Mouse (Mus musculus): ENCODE data around the gene Irf5. TPM values are rescaled to one million over a fixed set of nuclear protein-coding genes. Genes with fewer than 3 reads are reported as not detected.

Irf5 gene
- polyA plus RNA-seq, 1 experiment from 2014 or later, result 5.0 TPM

DNA sequence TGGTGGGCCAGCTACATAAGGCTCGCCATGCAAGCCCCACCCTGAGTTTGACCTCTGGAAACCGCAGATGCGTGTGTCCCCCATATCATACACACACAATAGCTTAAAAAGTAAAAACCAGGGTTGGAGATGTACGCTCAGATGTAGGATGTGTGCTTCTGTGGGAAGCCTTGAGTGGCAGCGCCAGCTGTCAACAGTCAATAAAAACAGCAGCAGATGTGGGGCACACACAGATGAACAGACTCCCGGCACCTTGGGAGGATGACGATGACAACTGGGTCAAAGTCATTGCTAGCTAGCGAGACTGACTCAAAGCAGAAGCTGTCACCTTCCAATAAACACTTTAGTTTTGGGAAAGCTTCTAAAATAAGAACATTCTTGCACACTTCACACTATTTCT, 13.1 kb downstream of the Irf5 start:
- peaks cover 8 to 9% of the 10 kb centered on the region in 2 experiments; a peak in 3 of 4 replicates for H3K4me1 ChIP-seq (ENCODE audit: control insufficient read depth in 2 of 2, insufficient read depth in 2 of 2, low read length in 2 of 2)
- H3K9me3 ChIP-seq (ENCODE audit: control insufficient read depth, low read length), result no peaks in the 10 kb centered on the region
- no peak overlapping the region for H3K27ac ChIP-seq (replicated peaks in 1 of 2; ENCODE audit: control insufficient read depth in 1 of 2, insufficient read depth in 1 of 2, low read depth in 2 of 2, low read length in 2 of 2)
- 74% methylated on average over 8 of the region's 8 CpGs for WGBS
- no peak overlapping the region for H3K4me3 ChIP-seq (ENCODE audit: control insufficient read depth in 1 of 2, insufficient read depth in 1 of 2, low read depth in 1 of 2, low read length in 2 of 2)
- H3K9ac ChIP-seq (ENCODE audit: low read length), result no peak overlapping the region
- no peaks in the 10 kb centered on the region for H3K27me3 ChIP-seq (ENCODE audit: control insufficient read depth, insufficient read depth, low read length)
- H3K4me2 ChIP-seq (ENCODE audit: low read length), result no peak overlapping the region
- no peak for ATAC-seq (ENCODE audit: insufficient number of reproducible peaks, insufficient read depth, low FRiP score, low read depth)
- peaks cover 54% of the 10 kb centered on the region for H3K36me3 ChIP-seq (ENCODE audit: control insufficient read depth, insufficient read depth, low read length)

GRCm38 (mm10) chr6:29540223-29540622, 13.8 kb downstream of the Irf5 start:
- Histone ChIP-seq H3K36me3 (ENCODE audit: control insufficient read depth, insufficient read depth, low read length) (peaks cover 61% of the 10 kb centered on the region), H3K27me3 (ENCODE audit: control insufficient read depth, insufficient read depth, low read length) (no peaks in the 10 kb centered on the region), H3K4me1 (ENCODE audit: control insufficient read depth in 2 of 2, insufficient read depth in 2 of 2, low read length in 2 of 2) (peaks cover 6 to 7% of the 10 kb centered on the region in 2 experiments; a peak in 3 of 4 replicates), H3K27ac (replicated peaks in 1 of 2; ENCODE audit: control insufficient read depth in 1 of 2, insufficient read depth in 1 of 2, low read depth in 2 of 2, low read length in 2 of 2) (no peak overlapping the region), H3K4me2 (ENCODE audit: low read length) (no peak overlapping the region), H3K4me3 (ENCODE audit: control insufficient read depth in 1 of 2, insufficient read depth in 1 of 2, low read depth in 1 of 2, low read length in 2 of 2) (no peak overlapping the region), H3K9me3 (ENCODE audit: control insufficient read depth, low read length) (peaks cover 3% of the 10 kb centered on the region; the same call in 1 of the 2 replicates), H3K9ac (ENCODE audit: low read length) (no peak overlapping the region)
- no peak for ATAC-seq (ENCODE audit: insufficient number of reproducible peaks, insufficient read depth, low FRiP score, low read depth)
- WGBS, result 84% methylated on average over 6 of the region's 6 CpGs

DNA sequence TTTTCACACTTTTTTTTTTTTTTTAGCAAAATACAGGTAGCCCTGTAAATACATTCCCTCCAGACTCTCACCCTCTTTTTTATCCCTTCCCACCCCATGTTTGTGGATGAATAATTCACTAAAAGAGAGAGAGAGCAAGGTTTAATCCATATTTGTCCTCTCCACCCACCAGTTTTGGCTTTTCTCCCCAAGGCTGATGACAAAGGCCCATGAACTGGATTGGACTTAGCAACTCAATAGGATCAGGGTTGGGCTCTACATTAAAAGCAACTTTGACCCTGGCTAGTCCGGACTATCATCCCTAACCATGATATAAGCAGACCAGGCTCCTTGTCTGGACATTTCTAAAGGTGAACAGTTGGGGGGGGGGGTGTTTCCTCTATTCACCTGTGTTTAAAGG, 14.5 kb downstream of the Irf5 start:
- Histone ChIP-seq H3K4me2 (ENCODE audit: low read length) (no peak overlapping the region), H3K9ac (ENCODE audit: low read length) (no peak overlapping the region), H3K9me3 (ENCODE audit: control insufficient read depth, low read length) (peaks cover 8% of the 10 kb centered on the region), H3K4me3 (ENCODE audit: control insufficient read depth in 1 of 2, insufficient read depth in 1 of 2, low read depth in 1 of 2, low read length in 2 of 2) (no peak overlapping the region), H3K27ac (replicated peaks in 1 of 2; ENCODE audit: control insufficient read depth in 1 of 2, insufficient read depth in 1 of 2, low read depth in 2 of 2, low read length in 2 of 2) (no peak overlapping the region), H3K36me3 (ENCODE audit: control insufficient read depth, insufficient read depth, low read length) (peaks cover 68% of the 10 kb centered on the region), H3K4me1 (ENCODE audit: control insufficient read depth in 2 of 2, insufficient read depth in 2 of 2, low read length in 2 of 2) (no peaks in the 10 kb centered on the region), H3K27me3 (ENCODE audit: control insufficient read depth, insufficient read depth, low read length) (no peaks in the 10 kb centered on the region)
- no peak for ATAC-seq (ENCODE audit: insufficient number of reproducible peaks, insufficient read depth, low FRiP score, low read depth)
- WGBS, result 93% methylated on average over 1 of the region's 1 CpGs

- Histone ChIP-seq H3K9ac (ENCODE audit: low read length) (no peak overlapping the region), H3K4me3 (ENCODE audit: control insufficient read depth in 1 of 2, insufficient read depth in 1 of 2, low read depth in 1 of 2, low read length in 2 of 2) (no peak overlapping the region), H3K36me3 (ENCODE audit: control insufficient read depth, insufficient read depth, low read length) (peaks cover 89% of the 10 kb centered on the region), H3K27ac (replicated peaks in 1 of 2; ENCODE audit: control insufficient read depth in 1 of 2, insufficient read depth in 1 of 2, low read depth in 2 of 2, low read length in 2 of 2) (no peak overlapping the region), H3K4me2 (ENCODE audit: low read length) (no peak overlapping the region), H3K4me1 (ENCODE audit: control insufficient read depth in 2 of 2, insufficient read depth in 2 of 2, low read length in 2 of 2) (no peaks in the 10 kb centered on the region), H3K27me3 (ENCODE audit: control insufficient read depth, insufficient read depth, low read length) (no peaks in the 10 kb centered on the region), H3K9me3 (ENCODE audit: control insufficient read depth, low read length) (peaks cover 8% of the 10 kb centered on the region)
- no peak for ATAC-seq (ENCODE audit: insufficient number of reproducible peaks, insufficient read depth, low FRiP score, low read depth)
- WGBS, result 99% methylated on average over 2 of the region's 2 CpGs
Measured at GRCm38 (mm10) chr6:29545611-29546010, 19.2 kb downstream of the Irf5 start.

- H3K9me3 ChIP-seq (ENCODE audit: control insufficient read depth, low read length), result peaks cover 8% of the 10 kb centered on the region
- ATAC-seq (ENCODE audit: insufficient number of reproducible peaks, insufficient read depth, low FRiP score, low read depth), result no peak
- no peak overlapping the region for H3K4me3 ChIP-seq (ENCODE audit: control insufficient read depth in 1 of 2, insufficient read depth in 1 of 2, low read depth in 1 of 2, low read length in 2 of 2)
- no peaks in the 10 kb centered on the region for H3K4me1 ChIP-seq (ENCODE audit: control insufficient read depth in 2 of 2, insufficient read depth in 2 of 2, low read length in 2 of 2)
- H3K36me3 ChIP-seq (ENCODE audit: control insufficient read depth, insufficient read depth, low read length), result peaks cover 91% of the 10 kb centered on the region
- H3K9ac ChIP-seq (ENCODE audit: low read length), result no peak overlapping the region
- no peaks in the 10 kb centered on the region for H3K27me3 ChIP-seq (ENCODE audit: control insufficient read depth, insufficient read depth, low read length)
- no peak overlapping the region for H3K27ac ChIP-seq (replicated peaks in 1 of 2; ENCODE audit: control insufficient read depth in 1 of 2, insufficient read depth in 1 of 2, low read depth in 2 of 2, low read length in 2 of 2)
- H3K4me2 ChIP-seq (ENCODE audit: low read length), result no peak overlapping the region
Measured at GRCm38 (mm10) chr6:29547582-29547981, 21.2 kb downstream of the Irf5 start.

DNA sequence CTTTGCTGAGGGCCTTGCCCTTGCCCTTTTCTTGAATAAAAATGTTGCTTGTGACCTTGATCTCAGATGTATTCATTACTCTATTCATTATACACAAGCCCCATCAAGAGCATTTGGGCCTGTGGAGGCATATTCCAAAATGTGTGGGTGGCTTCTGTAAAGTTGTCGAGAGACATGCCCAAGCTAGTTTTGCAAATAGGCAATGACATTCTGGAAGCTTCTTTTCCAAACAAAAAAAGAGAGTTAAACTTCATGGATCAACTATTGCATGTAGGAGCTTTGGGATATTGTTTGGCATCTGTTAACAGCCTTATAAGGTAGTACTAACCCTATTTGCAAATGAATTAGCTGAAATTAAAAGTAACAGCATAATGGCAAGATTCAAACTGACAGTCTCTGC, 21.7 kb downstream of the Irf5 start:
- Histone ChIP-seq H3K36me3 (ENCODE audit: control insufficient read depth, insufficient read depth, low read length) (peaks cover 91% of the 10 kb centered on the region), H3K4me2 (ENCODE audit: low read length) (no peak overlapping the region), H3K9me3 (ENCODE audit: control insufficient read depth, low read length) (peaks cover 8% of the 10 kb centered on the region), H3K27ac (replicated peaks in 1 of 2; ENCODE audit: control insufficient read depth in 1 of 2, insufficient read depth in 1 of 2, low read depth in 2 of 2, low read length in 2 of 2) (no peak overlapping the region), H3K4me1 (ENCODE audit: control insufficient read depth in 2 of 2, insufficient read depth in 2 of 2, low read length in 2 of 2) (no peaks in the 10 kb centered on the region), H3K9ac (ENCODE audit: low read length) (no peak overlapping the region), H3K4me3 (ENCODE audit: control insufficient read depth in 1 of 2, insufficient read depth in 1 of 2, low read depth in 1 of 2, low read length in 2 of 2) (no peak overlapping the region), H3K27me3 (ENCODE audit: control insufficient read depth, insufficient read depth, low read length) (no peaks in the 10 kb centered on the region)
- no peak for ATAC-seq (ENCODE audit: insufficient number of reproducible peaks, insufficient read depth, low FRiP score, low read depth)
- WGBS, result 94% methylated on average over 1 of the region's 1 CpGs

DNA sequence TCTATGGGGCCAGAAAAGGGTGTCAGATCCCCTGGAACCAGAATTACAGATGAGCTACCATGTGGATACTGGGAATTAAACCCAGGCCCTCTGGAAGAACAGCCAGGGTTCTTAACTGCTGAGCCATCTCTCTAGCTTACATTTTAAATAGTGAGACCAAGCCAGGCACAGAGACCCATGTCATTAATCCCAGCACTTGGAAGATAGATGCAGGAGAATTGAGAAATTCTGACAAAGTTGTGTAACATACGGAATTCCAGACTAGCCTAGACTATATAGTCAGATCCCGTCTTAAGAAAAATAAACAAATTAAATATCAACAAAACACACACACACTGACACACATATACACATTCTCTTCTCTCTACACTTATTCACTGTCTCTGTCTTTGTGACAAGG, 26.1 kb downstream of the Irf5 start:
- ATAC-seq (ENCODE audit: insufficient number of reproducible peaks, insufficient read depth, low FRiP score, low read depth), result no peak
- Histone ChIP-seq H3K9me3 (ENCODE audit: control insufficient read depth, low read length) (no peaks in the 10 kb centered on the region), H3K36me3 (ENCODE audit: control insufficient read depth, insufficient read depth, low read length) (peaks cover 97% of the 10 kb centered on the region), H3K4me2 (ENCODE audit: low read length) (no peak overlapping the region), H3K9ac (ENCODE audit: low read length) (no peak overlapping the region), H3K4me3 (ENCODE audit: control insufficient read depth in 1 of 2, insufficient read depth in 1 of 2, low read depth in 1 of 2, low read length in 2 of 2) (no peak overlapping the region), H3K27me3 (ENCODE audit: control insufficient read depth, insufficient read depth, low read length) (no peaks in the 10 kb centered on the region), H3K4me1 (ENCODE audit: control insufficient read depth in 2 of 2, insufficient read depth in 2 of 2, low read length in 2 of 2) (no peaks in the 10 kb centered on the region), H3K27ac (replicated peaks in 1 of 2; ENCODE audit: control insufficient read depth in 1 of 2, insufficient read depth in 1 of 2, low read depth in 2 of 2, low read length in 2 of 2) (no peak overlapping the region)
- WGBS, result 84% methylated on average over 2 of the region's 2 CpGs

DNA sequence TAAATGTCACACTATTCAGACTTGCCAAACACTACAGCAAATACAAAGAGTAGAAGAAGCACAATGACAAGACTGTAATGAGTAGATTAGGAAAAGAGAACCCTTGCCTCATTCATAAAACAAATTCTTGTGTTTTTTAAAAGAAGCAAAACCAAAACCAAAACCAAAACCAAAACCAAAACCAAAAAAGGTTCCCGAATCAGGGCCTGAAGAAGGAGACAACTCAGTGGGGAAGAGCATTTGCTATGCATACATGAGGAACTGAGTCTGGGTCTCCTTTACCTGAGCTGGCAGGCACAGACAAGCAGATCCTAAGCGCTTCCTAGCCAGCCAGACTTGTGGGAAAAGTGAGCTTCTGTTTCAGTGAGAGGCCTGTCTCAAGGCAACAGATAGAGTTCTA, 30.7 kb downstream of the Irf5 start:
- H3K4me2 ChIP-seq (ENCODE audit: low read length), result no peak overlapping the region
- WGBS, result 93% methylated on average over 2 of the region's 2 CpGs

More for the DNA sequence above, 30.7 kb downstream of the Irf5 start:
- Histone ChIP-seq H3K27ac (replicated peaks in 1 of 2; ENCODE audit: control insufficient read depth in 1 of 2, insufficient read depth in 1 of 2, low read depth in 2 of 2, low read length in 2 of 2) (no peak overlapping the region), H3K9ac (ENCODE audit: low read length) (no peak overlapping the region), H3K36me3 (ENCODE audit: control insufficient read depth, insufficient read depth, low read length) (peaks cover 99% of the 10 kb centered on the region), H3K4me3 (ENCODE audit: control insufficient read depth in 1 of 2, insufficient read depth in 1 of 2, low read depth in 1 of 2, low read length in 2 of 2) (no peak overlapping the region), H3K4me1 (ENCODE audit: control insufficient read depth in 2 of 2, insufficient read depth in 2 of 2, low read length in 2 of 2) (no peaks in the 10 kb centered on the region), H3K27me3 (ENCODE audit: control insufficient read depth, insufficient read depth, low read length) (no peaks in the 10 kb centered on the region), H3K9me3 (ENCODE audit: control insufficient read depth, low read length) (no peaks in the 10 kb centered on the region)
- ATAC-seq (ENCODE audit: insufficient number of reproducible peaks, insufficient read depth, low FRiP score, low read depth), result no peak

Measured in heart, embryonic 14.5 days (tissue).